Mouse (Mus musculus) hindbrain, embryonic 11.5 days (tissue): ENCODE data around the gene Vmn1r239-ps. TPM values are rescaled to one million over a fixed set of nuclear protein-coding genes. Genes with fewer than 3 reads are reported as not detected.
"Not testable (repeated sequence)": the region's sequence is repeated elsewhere in the genome, so short reads cannot be mapped to it uniquely, and the experiment has no call there.

Source experiments
- ATAC-seq: fragments of 200-750 bp; cut with Nextera tagmentation; 2 replicates; pipeline ENCODE4 v1.8.0; 2017; ENCODE audit warnings: mild to moderate bottlenecking, moderate TSS enrichment, moderate library complexity; ENCODE audit not compliant: low FRiP score
- DNase-seq: peaks from one replicate; pipeline ENCODE4 v3.0.0-alpha.2; 2015; ENCODE audit warnings: low spot score
- H3K27ac ChIP-seq: fragments of 300-500 bp; sonication (generic); 2 replicates; pipeline ENCODE4 v1.5.1; 2014; ENCODE audit warnings: mild to moderate bottlenecking, low read depth, low read length
- H3K27me3 ChIP-seq: fragments of 300-500 bp; sonication (generic); 2 replicates; pipeline ENCODE4 v1.6.1; 2014; ENCODE audit warnings: mild to moderate bottlenecking, low read length, moderate library complexity, mixed read lengths; ENCODE audit not compliant: control insufficient read depth, insufficient read depth
- H3K36me3 ChIP-seq: fragments of 300-500 bp; sonication (generic); 2 replicates; pipeline ENCODE4 v1.6.1; 2014; ENCODE audit warnings: mild to moderate bottlenecking, low read length, moderate library complexity, mixed read lengths; ENCODE audit not compliant: control insufficient read depth, insufficient read depth
- H3K4me1 ChIP-seq: fragments of 300-500 bp; sonication (generic); replicated peaks from 2 replicates; pipeline ENCODE4 v1.6.1; 2014; ENCODE audit warnings: low read length, mixed read lengths; ENCODE audit not compliant: control insufficient read depth, insufficient read depth
- H3K4me2 ChIP-seq: fragments of 300-500 bp; sonication (generic); replicated peaks from 2 replicates; pipeline ENCODE4 v1.6.1; 2014; ENCODE audit warnings: mild to moderate bottlenecking, low read depth, low read length
- H3K4me3 ChIP-seq: fragments of 300-500 bp; sonication (generic); 2 replicates; pipeline ENCODE4 v1.5.1; 2014; ENCODE audit warnings: low read depth, low read length
- H3K9ac ChIP-seq: fragments of 300-500 bp; sonication (generic); 2 replicates; pipeline ENCODE4 v1.6.1; 2014; ENCODE audit warnings: low read depth, low read length
- H3K9me3 ChIP-seq: fragments of 300-500 bp; sonication (generic); 2 replicates; pipeline ENCODE4 v1.6.1; 2016; ENCODE audit warnings: low read length; ENCODE audit not compliant: control insufficient read depth
- WGBS: fragments of 180-500 bp; shearing (Covaris S2); extraction: QIAGEN DNeasy Blood & Tissue Kit; methylation state at CpG from one replicate; pipeline ENCODE4 v1.1.7; 2014; 5-methylcytosine and 5-hydroxymethylcytosine counted together
- polyA plus RNA-seq: library from polyadenylated mRNA; unstranded; fragments of >200 nt; fragmentation: Nextera tagmentation; extraction: Ambion mirVana; gene quantifications from 2 replicates; pipeline ENCODE4 v1.2.1, GENCODE M21; 2014

Gene Vmn1r239-ps
- polyA plus RNA-seq, result not detected in 2 replicates

- not testable (repeated sequence) for H3K4me1 ChIP-seq, H3K36me3 ChIP-seq, H3K27me3 ChIP-seq, H3K9me3 ChIP-seq, DNase-seq, H3K4me3 ChIP-seq, H3K4me2 ChIP-seq, ATAC-seq, H3K27ac ChIP-seq, H3K9ac ChIP-seq
- WGBS, result 81% methylated on average over 1 of the region's 1 CpGs
Observed at GRCm38 (mm10) chrX:147453610-147454009, at the start of gene Vmn1r239-ps. Gene Vmn1r239-ps (minus strand): TSS chrX:147453710.

- H3K4me2 ChIP-seq, result no peak overlapping the region
- no peaks in the 10 kb centered on the region for H3K4me1 ChIP-seq
- no peaks in the 10 kb centered on the region for H3K9me3 ChIP-seq
- H3K36me3 ChIP-seq, result no peaks in the 10 kb centered on the region
- no peak overlapping the region for H3K27ac ChIP-seq
- H3K9ac ChIP-seq, result no peak overlapping the region
- WGBS, result 82% methylated on average over 2 of the region's 2 CpGs
- no peaks in the 10 kb centered on the region for H3K27me3 ChIP-seq
- no peak for ATAC-seq
- no peak for DNase-seq
- no peak overlapping the region for H3K4me3 ChIP-seq
Observed at GRCm38 (mm10) chrX:147489551-147489950, 36.0 kb upstream of the Vmn1r239-ps start.

- Histone ChIP-seq H3K4me3 (no peak overlapping the region), H3K4me1 (no peaks in the 10 kb centered on the region), H3K27me3 (no peaks in the 10 kb centered on the region), H3K36me3 (no peaks in the 10 kb centered on the region), H3K9ac (no peak overlapping the region), H3K4me2 (no peak overlapping the region), H3K27ac (no peak overlapping the region), H3K9me3 (no peaks in the 10 kb centered on the region)
- DNase-seq (no peak), ATAC-seq (no peak)
- 89% methylated on average over 4 of the region's 4 CpGs for WGBS
Observed at GRCm38 (mm10) chrX:147443386-147443785, 10.1 kb downstream of the Vmn1r239-ps start.

- ATAC-seq, result no peak
- no peak for DNase-seq
- H3K4me1 ChIP-seq, result no peaks in the 10 kb centered on the region
- H3K36me3 ChIP-seq, result no peaks in the 10 kb centered on the region
- WGBS, result 88% methylated on average over 2 of the region's 2 CpGs
- no peak overlapping the region for H3K9ac ChIP-seq
- no peak overlapping the region for H3K4me3 ChIP-seq
- H3K27me3 ChIP-seq, result no peaks in the 10 kb centered on the region
- no peaks in the 10 kb centered on the region for H3K9me3 ChIP-seq
- no peak overlapping the region for H3K27ac ChIP-seq
- no peak overlapping the region for H3K4me2 ChIP-seq
Observed at GRCm38 (mm10) chrX:147435400-147435799, 18.1 kb downstream of the Vmn1r239-ps start.

DNA sequence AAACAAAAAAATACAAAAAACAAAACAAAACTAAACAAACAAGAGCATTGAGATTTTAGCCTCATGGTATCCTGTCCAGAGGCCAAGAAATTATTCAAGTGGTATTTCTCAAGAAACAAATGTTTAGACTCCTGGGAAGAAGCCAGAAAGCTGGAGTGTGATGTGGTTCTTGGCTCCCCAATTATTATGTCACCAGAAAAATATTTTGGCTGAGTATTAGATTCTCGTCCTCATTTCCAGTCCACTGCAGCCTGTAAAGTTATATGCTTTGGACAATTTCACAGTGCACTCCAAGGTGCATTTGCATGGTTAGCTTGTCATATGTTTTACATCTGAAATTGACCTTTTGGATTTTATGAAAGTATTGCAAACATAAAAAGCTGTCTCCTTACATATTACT, 23.8 kb downstream of the Vmn1r239-ps start:
- no peaks in the 10 kb centered on the region for H3K36me3 ChIP-seq
- WGBS, result 64% methylated on average over 1 of the region's 1 CpGs

GRCm38 (mm10) chrX:147429129-147429528, 24.4 kb downstream of the Vmn1r239-ps start, which contains the start of gene Il13ra2:
Gene Il13ra2 (minus strand): TSS chrX:147429192.
- Histone ChIP-seq H3K4me1 (no peaks in the 10 kb centered on the region), H3K9me3 (no peaks in the 10 kb centered on the region), H3K9ac (no peak within 1 kb of the TSS), H3K27ac (no peak within 1 kb of the TSS), H3K27me3 (no peaks in the 10 kb centered on the region), H3K4me3 (no peak within 1 kb of the TSS), H3K36me3 (no peaks in the 10 kb centered on the region), H3K4me2 (no peak within 1 kb of the TSS)
- DNase-seq (no peak), ATAC-seq (no peak)
- 67% methylated on average over 1 of the region's 1 CpGs for WGBS

More for the DNA sequence above, 23.8 kb downstream of the Vmn1r239-ps start:
- Histone ChIP-seq H3K9ac (no peak overlapping the region), H3K4me2 (no peak overlapping the region), H3K4me1 (no peaks in the 10 kb centered on the region), H3K27ac (no peak overlapping the region), H3K27me3 (no peaks in the 10 kb centered on the region), H3K4me3 (no peak overlapping the region), H3K9me3 (no peaks in the 10 kb centered on the region)
- DNase-seq, result no peak
- ATAC-seq, result no peak

Other genes starting within 250 kb of the Vmn1r239-ps start
- 0.25 TPM in 1 of 2 replicates, not detected in the other for gene Il13ra2, start 24.5 kb downstream of the Vmn1r239-ps start, polyA plus RNA-seq
- gene Lrch2, start 100.4 kb upstream of the Vmn1r239-ps start, polyA plus RNA-seq, result 11.4 and 15.4 TPM in 2 replicates